Mouse (Mus musculus): ENCODE results near the gene Ddx42. TPM values are rescaled to one million over a fixed set of nuclear protein-coding genes. Genes with fewer than 3 reads are reported as not detected.
"Not testable (repeated sequence)": the region's sequence is repeated elsewhere in the genome, so short reads cannot be mapped to it uniquely, and the experiment has no call there.

The Ddx42 gene
- 10 to 100 TPM; 20.2 to 20.7 TPM for total RNA-seq (2021)
- long read RNA-seq, experiment 1, full-length matches to known transcripts: 2 of 7 reads
- long read RNA-seq, experiment 1, partial matches to known transcripts: 1 of 7 reads
- long read RNA-seq, experiment 1, other reads (novel, unspliced or antisense): 4 of 7 reads
- long read RNA-seq, experiment 2, full-length matches to known transcripts: 2 of 6 reads
- long read RNA-seq, experiment 2, partial matches to known transcripts: 1 of 6 reads
- long read RNA-seq, experiment 2, other reads (novel, unspliced or antisense): 3 of 6 reads

- peak; percentile 93 for DNase-seq
Measured at GRCm38 (mm10) chr11:106216730-106217490, at the start of gene Ddx42. TSS of gene Ddx42 (plus strand) at chr11:106216926.

- no peak for DNase-seq
Measured at GRCm38 (mm10) chr11:106167435-106167834, 49.3 kb upstream of the Ddx42 start.

- no peak for DNase-seq
Measured at GRCm38 (mm10) chr11:106170807-106171206, 45.9 kb upstream of the Ddx42 start.

GRCm38 (mm10) chr11:106173228-106173627 is 43.5 kb upstream of the Ddx42 start:
- DNase-seq: no peak

GRCm38 (mm10) chr11:106174372-106174771 is 42.4 kb upstream of the Ddx42 start:
- DNase-seq: peak; percentile 55

GRCm38 (mm10) chr11:106175081-106175480 is 41.6 kb upstream of the Ddx42 start:
- peak; percentile 66 for DNase-seq

GRCm38 (mm10) chr11:106176372-106176771 is 40.4 kb upstream of the Ddx42 start:
- no peak for DNase-seq

- no peak for DNase-seq
Measured at GRCm38 (mm10) chr11:106178036-106178782, 38.5 kb upstream of the Ddx42 start.

GRCm38 (mm10) chr11:106179711-106180448 is 36.8 kb upstream of the Ddx42 start:
- DNase-seq: no peak

GRCm38 (mm10) chr11:106180449-106180801 is 36.3 kb upstream of the Ddx42 start:
- DNase-seq: no peak

GRCm38 (mm10) chr11:106187326-106187725 is 29.4 kb upstream of the Ddx42 start:
- DNase-seq: no peak

GRCm38 (mm10) chr11:106191716-106192115 is 25.0 kb upstream of the Ddx42 start:
- no peak for DNase-seq

GRCm38 (mm10) chr11:106192241-106192640 is 24.5 kb upstream of the Ddx42 start:
- DNase-seq: no peak

GRCm38 (mm10) chr11:106192657-106193370 is 23.9 kb upstream of the Ddx42 start:
- no peak for DNase-seq

GRCm38 (mm10) chr11:106193371-106194154 is 23.2 kb upstream of the Ddx42 start:
- DNase-seq: peak; percentile 98

- no peak for DNase-seq
Measured at GRCm38 (mm10) chr11:106194155-106194541, 22.6 kb upstream of the Ddx42 start.

- DNase-seq: no peak
Measured at GRCm38 (mm10) chr11:106194891-106195290, 21.8 kb upstream of the Ddx42 start.

GRCm38 (mm10) chr11:106195341-106195740 is 21.4 kb upstream of the Ddx42 start:
- no peak for DNase-seq

- no peak for DNase-seq
Measured at GRCm38 (mm10) chr11:106198277-106198676, 18.4 kb upstream of the Ddx42 start.

- DNase-seq: not testable (repeated sequence)
Measured at GRCm38 (mm10) chr11:106199997-106200396, 16.7 kb upstream of the Ddx42 start.

- no peak for DNase-seq
Measured at GRCm38 (mm10) chr11:106200756-106201155, 16.0 kb upstream of the Ddx42 start.

Measured in gastrocnemius, postnatal 25 days (tissue).